Mouse (Mus musculus): ENCODE data around the gene Atxn7. TPM values are rescaled to one million over a fixed set of nuclear protein-coding genes. Genes with fewer than 3 reads are reported as not detected.

Atxn7 gene
- polyA plus RNA-seq, 1 experiment from 2014 or later = 2.1 TPM

- TF ChIP-seq EP300 (IDR thresholded peaks at IDR 0.05; ENCODE audit: low read depth) = no peak
- no peak for TF ChIP-seq CTCF (IDR thresholded peaks at IDR 0.05; ENCODE audit: low read depth)
- Histone ChIP-seq H3K9ac (replicated peaks) (peak overlapping the region; percentile 99), H3K27me3 (ENCODE audit: insufficient read depth, low read length) (no peaks in the 10 kb centered on the region), H3K36me3 (replicated peaks; ENCODE audit: insufficient read depth, low read length) (no peaks in the 10 kb centered on the region), H3K4me2 (ENCODE audit: low read depth, low read length) (peak overlapping the region; percentile 73), H3K4me3 (ENCODE audit: low read depth, low read length) (peak overlapping the region; percentile 95), H3K9me3 (ENCODE audit: low read length) (no peaks in the 10 kb centered on the region), H3K27ac (ENCODE audit: low read depth) (peak overlapping the region; percentile 91; the same call in 1 of the 2 replicates), H3K4me1 (ENCODE audit: insufficient read depth) (peaks cover 26% of the 10 kb centered on the region)
- ATAC-seq = peak; percentile 28; the same call in 1 of the 2 replicates
- 4% methylated on average over 9 of the region's 9 CpGs for WGBS (ENCODE audit: insufficient replicate concordance)
- DNase-seq = peak; percentile 66
Measured at GRCm38 (mm10) chr14:13960079-13960478, 1.2 kb upstream of the Atxn7 start.

GRCm38 (mm10) chr14:13960482-13961325 lies 536 bp upstream of the Atxn7 start:
- ATAC-seq (peak; percentile 88), DNase-seq (peak; percentile 78)
- peaks cover 26% of the 10 kb centered on the region for H3K4me1 ChIP-seq (ENCODE audit: insufficient read depth)
- H3K9ac ChIP-seq (replicated peaks) = peak overlapping the region; percentile 99
- H3K9me3 ChIP-seq (ENCODE audit: low read length) = no peaks in the 10 kb centered on the region
- peak overlapping the region; percentile 95 for H3K4me3 ChIP-seq (ENCODE audit: low read depth, low read length)
- H3K4me2 ChIP-seq (ENCODE audit: low read depth, low read length) = peak overlapping the region; percentile 73
- no peak for TF ChIP-seq EP300 (IDR thresholded peaks at IDR 0.05; ENCODE audit: low read depth)
- TF ChIP-seq CTCF (IDR thresholded peaks at IDR 0.05; ENCODE audit: low read depth) = no peak
- H3K27ac ChIP-seq (ENCODE audit: low read depth) = peak overlapping the region; percentile 91
- no peaks in the 10 kb centered on the region for H3K36me3 ChIP-seq (replicated peaks; ENCODE audit: insufficient read depth, low read length)
- H3K27me3 ChIP-seq (ENCODE audit: insufficient read depth, low read length) = no peaks in the 10 kb centered on the region
- under 1% methylated on average over 39 of the region's 75 CpGs for WGBS (ENCODE audit: insufficient replicate concordance)

- Histone ChIP-seq H3K4me2 (ENCODE audit: low read depth, low read length) (no peak overlapping the region), H3K27me3 (ENCODE audit: insufficient read depth, low read length) (no peaks in the 10 kb centered on the region), H3K4me3 (ENCODE audit: low read depth, low read length) (no peak overlapping the region), H3K36me3 (replicated peaks; ENCODE audit: insufficient read depth, low read length) (no peaks in the 10 kb centered on the region), H3K9me3 (ENCODE audit: low read length) (no peaks in the 10 kb centered on the region), H3K4me1 (ENCODE audit: insufficient read depth) (peaks cover 26% of the 10 kb centered on the region), H3K27ac (ENCODE audit: low read depth) (peak overlapping the region; percentile 4; the same call in 1 of the 2 replicates), H3K9ac (replicated peaks) (no peak overlapping the region)
- no peak for TF ChIP-seq EP300 (IDR thresholded peaks at IDR 0.05; ENCODE audit: low read depth)
- TF ChIP-seq CTCF (IDR thresholded peaks at IDR 0.05; ENCODE audit: low read depth) = no peak
- 64% methylated on average over 6 of the region's 6 CpGs for WGBS (ENCODE audit: insufficient replicate concordance)
- ATAC-seq (no peak), DNase-seq (no peak)
Measured at GRCm38 (mm10) chr14:13962476-13962875, 1.2 kb downstream of the Atxn7 start.

GRCm38 (mm10) chr14:13963527-13963926 lies 2.3 kb downstream of the Atxn7 start:
- no peaks in the 10 kb centered on the region for H3K36me3 ChIP-seq (replicated peaks; ENCODE audit: insufficient read depth, low read length)
- H3K4me1 ChIP-seq (ENCODE audit: insufficient read depth) = peaks cover 21% of the 10 kb centered on the region
- no peak overlapping the region for H3K9ac ChIP-seq (replicated peaks)
- no peak overlapping the region for H3K4me2 ChIP-seq (ENCODE audit: low read depth, low read length)
- DNase-seq (no peak), ATAC-seq (no peak)
- no peak overlapping the region for H3K27ac ChIP-seq (ENCODE audit: low read depth)
- no peak for TF ChIP-seq EP300 (IDR thresholded peaks at IDR 0.05; ENCODE audit: low read depth)
- TF ChIP-seq CTCF (IDR thresholded peaks at IDR 0.05; ENCODE audit: low read depth) = no peak
- H3K9me3 ChIP-seq (ENCODE audit: low read length) = no peaks in the 10 kb centered on the region
- no peaks in the 10 kb centered on the region for H3K27me3 ChIP-seq (ENCODE audit: insufficient read depth, low read length)
- WGBS (ENCODE audit: insufficient replicate concordance) = 59% methylated on average over 1 of the region's 1 CpGs
- no peak overlapping the region for H3K4me3 ChIP-seq (ENCODE audit: low read depth, low read length)

- DNase-seq (no peak), ATAC-seq (no peak)
- Histone ChIP-seq H3K4me1 (ENCODE audit: insufficient read depth) (peaks cover 3% of the 10 kb centered on the region; the same call in 1 of the 2 replicates), H3K4me2 (ENCODE audit: low read depth, low read length) (no peak overlapping the region), H3K4me3 (ENCODE audit: low read depth, low read length) (no peak overlapping the region), H3K27ac (ENCODE audit: low read depth) (no peak overlapping the region), H3K27me3 (ENCODE audit: insufficient read depth, low read length) (no peaks in the 10 kb centered on the region), H3K36me3 (replicated peaks; ENCODE audit: insufficient read depth, low read length) (no peaks in the 10 kb centered on the region), H3K9ac (replicated peaks) (no peak overlapping the region), H3K9me3 (ENCODE audit: low read length) (no peaks in the 10 kb centered on the region)
- 63% methylated on average over 1 of the region's 1 CpGs for WGBS (ENCODE audit: insufficient replicate concordance)
- TF ChIP-seq EP300 (IDR thresholded peaks at IDR 0.05; ENCODE audit: low read depth) (no peak), CTCF (IDR thresholded peaks at IDR 0.05; ENCODE audit: low read depth) (peak; percentile 27)
Measured at GRCm38 (mm10) chr14:13967607-13968006, 6.4 kb downstream of the Atxn7 start.

GRCm38 (mm10) chr14:13968476-13968875 lies 7.2 kb downstream of the Atxn7 start:
- Histone ChIP-seq H3K9me3 (ENCODE audit: low read length) (no peaks in the 10 kb centered on the region), H3K4me1 (ENCODE audit: insufficient read depth) (peaks cover 3% of the 10 kb centered on the region; the same call in 1 of the 2 replicates), H3K27me3 (ENCODE audit: insufficient read depth, low read length) (no peaks in the 10 kb centered on the region), H3K27ac (ENCODE audit: low read depth) (no peak overlapping the region), H3K9ac (replicated peaks) (no peak overlapping the region), H3K4me3 (ENCODE audit: low read depth, low read length) (no peak overlapping the region), H3K36me3 (replicated peaks; ENCODE audit: insufficient read depth, low read length) (no peaks in the 10 kb centered on the region), H3K4me2 (ENCODE audit: low read depth, low read length) (no peak overlapping the region)
- 73% methylated on average over 5 of the region's 5 CpGs for WGBS (ENCODE audit: insufficient replicate concordance)
- no peak for TF ChIP-seq CTCF (IDR thresholded peaks at IDR 0.05; ENCODE audit: low read depth)
- no peak for TF ChIP-seq EP300 (IDR thresholded peaks at IDR 0.05; ENCODE audit: low read depth)
- ATAC-seq (no peak), DNase-seq (no peak)
